Mouse (Mus musculus) heart, embryonic 12.5 days (tissue): Measurements from ENCODE around the gene Gm10663. TPM values are rescaled to one million over a fixed set of nuclear protein-coding genes. Genes with fewer than 3 reads are reported as not detected.

ENCODE experiments used
- ATAC-seq: fragments of 200-750 bp; cut with Nextera tagmentation; 2 replicates; pipeline ENCODE4 v1.8.0; 2017; ENCODE audit warnings: moderate TSS enrichment, moderate library complexity; ENCODE audit not compliant: insufficient number of reproducible peaks, low FRiP score
- H3K27ac ChIP-seq: fragments of 300-500 bp; sonication (generic); 2 replicates; pipeline ENCODE4 v1.5.1; 2016; ENCODE audit warnings: mild to moderate bottlenecking, moderate library complexity; ENCODE audit not compliant: poor library complexity, severe bottlenecking
- H3K27me3 ChIP-seq: fragments of 300-500 bp; sonication (generic); replicated peaks from 2 replicates; pipeline ENCODE4 v1.6.1; 2016; ENCODE audit warnings: mild to moderate bottlenecking, moderate library complexity
- H3K36me3 ChIP-seq: fragments of 300-500 bp; sonication (generic); 2 replicates; pipeline ENCODE4 v1.6.1; 2016; ENCODE audit warnings: mild to moderate bottlenecking, moderate library complexity
- H3K4me1 ChIP-seq: fragments of 300-500 bp; sonication (generic); replicated peaks from 2 replicates; pipeline ENCODE4 v1.6.1; 2016; ENCODE audit warnings: mild to moderate bottlenecking
- H3K4me2 ChIP-seq: fragments of 300-500 bp; sonication (generic); 2 replicates; pipeline ENCODE4 v1.6.1; 2016; ENCODE audit warnings: mild to moderate bottlenecking, moderate library complexity
- H3K4me3 ChIP-seq: fragments of 300-500 bp; sonication (generic); 2 replicates; pipeline ENCODE4 v1.5.1; 2016; ENCODE audit warnings: mild to moderate bottlenecking
- H3K9ac ChIP-seq: fragments of 300-500 bp; sonication (generic); 2 replicates; pipeline ENCODE4 v1.6.1; 2016; ENCODE audit warnings: mild to moderate bottlenecking, moderate library complexity
- H3K9me3 ChIP-seq: fragments of 300-500 bp; sonication (generic); replicated peaks from 2 replicates; pipeline ENCODE4 v1.6.1; 2016; ENCODE audit warnings: mild to moderate bottlenecking, moderate library complexity
- WGBS: fragments of 180-500 bp; shearing (Covaris S2); methylation state at CpG from one replicate; pipeline ENCODE4 v1.1.7; 2016; 5-methylcytosine and 5-hydroxymethylcytosine counted together
- polyA plus RNA-seq: library from polyadenylated mRNA; unstranded; fragments of >200 nt; fragmentation: Nextera tagmentation; extraction: Ambion mirVana; gene quantifications from 2 replicates; pipeline ENCODE4 v1.2.1, GENCODE M21; 2016

Gm10663 gene
- polyA plus RNA-seq, 1 experiment from 2014 or later = not detected

DNA sequence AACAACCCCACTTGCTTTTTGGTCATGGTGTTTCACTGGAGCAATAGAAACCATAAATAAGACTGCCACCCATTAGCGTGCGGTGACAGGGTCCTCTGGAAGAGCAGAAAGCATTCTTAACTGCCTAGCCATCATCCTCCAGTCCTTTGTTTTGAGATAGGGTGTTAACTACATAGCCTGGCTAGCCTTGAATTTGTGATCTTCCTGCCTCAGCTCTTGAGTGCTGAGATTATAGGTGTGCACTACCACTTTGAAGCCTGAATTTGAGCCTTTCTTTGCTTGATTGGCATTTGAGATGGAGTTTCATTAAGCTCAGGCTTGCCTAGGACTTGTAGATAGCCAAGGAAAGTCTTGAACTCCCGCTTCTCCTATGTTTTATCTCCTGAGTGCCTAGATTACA is 21.3 kb upstream of the Gm10663 start:
- no peaks in the 10 kb centered on the region for H3K4me1 ChIP-seq
- no peak overlapping the region for H3K4me3 ChIP-seq
- WGBS = 81% methylated on average over 3 of the region's 3 CpGs
- H3K4me2 ChIP-seq = no peak overlapping the region
- no peak overlapping the region for H3K9ac ChIP-seq
- H3K27ac ChIP-seq = no peak overlapping the region
- no peaks in the 10 kb centered on the region for H3K36me3 ChIP-seq
- no peaks in the 10 kb centered on the region for H3K9me3 ChIP-seq
- H3K27me3 ChIP-seq = no peaks in the 10 kb centered on the region
- ATAC-seq = no peak

DNA sequence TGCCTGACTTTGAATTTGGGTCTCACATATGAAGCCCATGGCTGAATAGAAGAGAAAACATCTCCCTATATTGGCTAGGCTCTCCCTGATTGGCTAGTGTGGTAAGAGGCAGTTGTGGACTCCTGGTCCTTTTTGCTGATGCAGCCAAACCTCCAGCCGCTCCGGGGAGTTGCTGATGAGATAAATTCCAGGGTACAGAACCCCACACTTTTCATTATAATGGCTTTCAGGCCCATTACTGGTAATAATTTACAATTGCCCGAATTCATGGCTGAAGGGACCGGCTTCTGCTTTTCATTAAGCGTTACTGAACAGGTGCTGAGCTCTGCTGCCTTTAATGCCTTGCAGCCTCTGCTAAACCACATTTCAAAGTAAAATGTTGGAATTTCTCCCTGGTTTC is 20.9 kb upstream of the Gm10663 start:
- no peak for ATAC-seq

DNA sequence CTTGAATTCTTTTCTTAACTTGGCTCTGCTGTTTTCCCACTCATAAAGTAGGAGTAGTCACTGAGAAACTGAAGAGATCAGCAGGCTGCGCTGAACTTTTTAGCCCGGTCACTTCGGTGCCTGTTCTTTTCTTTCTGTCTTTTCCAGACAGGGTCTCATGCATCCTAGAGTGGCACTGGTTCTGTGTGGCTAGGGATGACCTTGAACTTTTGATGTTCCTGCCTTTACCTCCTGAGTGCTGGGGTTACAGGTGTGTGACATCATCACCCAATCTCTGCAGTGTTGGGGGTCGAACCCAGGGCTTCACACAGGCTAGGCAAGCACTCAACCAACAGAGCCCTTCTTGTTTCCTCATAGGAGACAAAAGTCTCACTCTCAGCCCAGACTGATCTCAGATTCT is 18.1 kb upstream of the Gm10663 start:
- Histone ChIP-seq H3K27ac (no peak overlapping the region), H3K4me3 (no peak overlapping the region), H3K9me3 (no peaks in the 10 kb centered on the region), H3K4me1 (no peaks in the 10 kb centered on the region), H3K4me2 (no peak overlapping the region), H3K9ac (no peak overlapping the region), H3K27me3 (no peaks in the 10 kb centered on the region), H3K36me3 (no peaks in the 10 kb centered on the region)
- 74% methylated on average over 4 of the region's 4 CpGs for WGBS
- ATAC-seq = no peak

More for the DNA sequence above, 20.9 kb upstream of the Gm10663 start:
- Histone ChIP-seq H3K4me1 (no peaks in the 10 kb centered on the region), H3K36me3 (no peaks in the 10 kb centered on the region), H3K4me3 (no peak overlapping the region), H3K27ac (no peak overlapping the region), H3K9ac (no peak overlapping the region), H3K9me3 (no peaks in the 10 kb centered on the region), H3K4me2 (no peak overlapping the region), H3K27me3 (no peaks in the 10 kb centered on the region)
- WGBS = 75% methylated on average over 5 of the region's 5 CpGs

DNA sequence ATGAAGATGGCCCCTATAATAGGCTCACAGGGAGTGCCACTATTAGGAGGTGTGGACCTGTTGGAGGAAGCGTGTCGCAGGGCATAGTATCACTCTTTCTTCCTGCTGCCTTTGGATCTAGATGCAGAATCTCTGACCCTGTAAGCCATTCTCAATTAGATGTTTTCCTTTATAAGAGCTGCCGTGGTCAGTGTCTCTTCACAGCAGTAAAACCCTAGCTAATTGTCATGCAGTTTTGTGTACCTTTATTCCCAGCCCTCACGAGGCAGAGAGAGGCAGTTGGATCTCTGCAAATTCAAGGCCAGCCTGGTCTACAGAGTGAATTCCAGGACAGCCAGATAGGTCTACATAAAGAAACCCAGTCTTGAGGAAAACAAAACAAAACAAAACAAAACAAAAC is 12.6 kb upstream of the Gm10663 start:
- Histone ChIP-seq H3K27me3 (no peaks in the 10 kb centered on the region), H3K9me3 (no peaks in the 10 kb centered on the region), H3K36me3 (no peaks in the 10 kb centered on the region), H3K4me1 (no peaks in the 10 kb centered on the region), H3K4me3 (no peak overlapping the region), H3K9ac (no peak overlapping the region), H3K4me2 (no peak overlapping the region), H3K27ac (no peak overlapping the region)
- WGBS = 81% methylated on average over 4 of the region's 4 CpGs
- no peak for ATAC-seq

DNA sequence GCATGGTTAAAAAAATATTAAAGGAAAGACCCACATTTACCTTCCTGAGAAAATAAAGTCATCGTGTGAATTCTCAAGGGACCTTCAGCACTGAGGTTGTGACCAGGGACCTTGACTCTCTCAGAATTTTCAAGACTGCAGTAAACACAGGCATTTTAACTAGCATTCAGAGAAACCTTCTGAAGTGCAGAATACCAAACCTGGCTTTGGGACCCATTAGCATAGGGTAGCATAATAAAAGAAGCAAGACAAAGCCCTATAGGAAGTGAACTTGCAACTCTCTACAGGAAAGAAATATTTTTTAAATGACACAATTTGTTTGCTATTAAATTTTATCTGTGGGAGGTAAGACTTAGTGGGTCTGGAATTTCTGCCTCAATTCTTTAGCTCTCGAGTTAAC is 10.8 kb upstream of the Gm10663 start:
- ATAC-seq = no peak
- Histone ChIP-seq H3K4me3 (no peak overlapping the region), H3K4me2 (no peak overlapping the region), H3K36me3 (no peaks in the 10 kb centered on the region), H3K4me1 (no peaks in the 10 kb centered on the region), H3K9ac (no peak overlapping the region), H3K27me3 (no peaks in the 10 kb centered on the region), H3K9me3 (no peaks in the 10 kb centered on the region), H3K27ac (no peak overlapping the region)
- 58% methylated on average over 2 of the region's 2 CpGs for WGBS

DNA sequence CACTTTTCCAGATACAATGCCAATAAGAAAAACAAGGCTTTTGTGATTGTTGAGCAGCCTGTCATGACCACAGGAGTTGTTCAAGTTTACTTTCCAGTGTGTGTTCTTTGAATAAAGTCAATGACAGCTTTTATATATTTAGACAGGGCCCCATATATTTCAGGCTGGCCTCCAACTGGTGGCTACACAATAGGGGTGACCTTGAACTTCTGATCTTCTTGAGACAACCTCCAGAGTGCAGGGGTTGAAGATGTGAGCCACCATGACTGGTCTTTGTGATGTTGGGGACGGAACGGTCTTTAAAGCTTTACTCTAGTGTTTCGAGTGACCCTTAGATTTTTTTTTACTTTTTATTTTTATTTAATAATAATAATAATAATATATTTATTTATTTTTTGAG is 9.2 kb upstream of the Gm10663 start:
- 93% methylated on average over 3 of the region's 3 CpGs for WGBS
- Histone ChIP-seq H3K9ac (no peak overlapping the region), H3K4me2 (no peak overlapping the region), H3K27ac (no peak overlapping the region), H3K4me1 (no peaks in the 10 kb centered on the region), H3K9me3 (no peaks in the 10 kb centered on the region), H3K27me3 (no peaks in the 10 kb centered on the region), H3K4me3 (no peak overlapping the region), H3K36me3 (no peaks in the 10 kb centered on the region)
- ATAC-seq = no peak

DNA sequence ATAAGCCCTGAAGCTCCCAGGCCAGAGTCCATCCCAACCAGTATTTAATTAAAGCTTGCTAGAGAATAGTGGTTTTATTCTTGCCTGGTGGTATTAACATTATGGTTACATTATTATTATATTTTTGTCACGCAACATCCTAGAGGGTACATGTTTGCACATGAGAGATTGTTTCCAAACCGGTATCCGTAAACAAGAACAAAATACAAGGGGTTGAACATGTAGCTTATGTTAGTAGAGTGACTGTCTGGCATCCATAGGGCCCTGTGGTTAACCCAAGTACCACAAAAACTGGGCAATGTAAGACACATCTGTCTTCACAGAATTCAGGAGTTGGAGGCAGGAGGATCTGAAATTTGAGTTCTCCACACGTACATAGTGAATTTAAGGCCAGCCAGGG is 7.8 kb upstream of the Gm10663 start:
- Histone ChIP-seq H3K9ac (no peak overlapping the region), H3K4me2 (no peak overlapping the region), H3K9me3 (no peaks in the 10 kb centered on the region), H3K27me3 (no peaks in the 10 kb centered on the region), H3K27ac (no peak overlapping the region), H3K36me3 (no peaks in the 10 kb centered on the region), H3K4me3 (no peak overlapping the region), H3K4me1 (no peaks in the 10 kb centered on the region)
- no peak for ATAC-seq
- WGBS = 91% methylated on average over 4 of the region's 4 CpGs

DNA sequence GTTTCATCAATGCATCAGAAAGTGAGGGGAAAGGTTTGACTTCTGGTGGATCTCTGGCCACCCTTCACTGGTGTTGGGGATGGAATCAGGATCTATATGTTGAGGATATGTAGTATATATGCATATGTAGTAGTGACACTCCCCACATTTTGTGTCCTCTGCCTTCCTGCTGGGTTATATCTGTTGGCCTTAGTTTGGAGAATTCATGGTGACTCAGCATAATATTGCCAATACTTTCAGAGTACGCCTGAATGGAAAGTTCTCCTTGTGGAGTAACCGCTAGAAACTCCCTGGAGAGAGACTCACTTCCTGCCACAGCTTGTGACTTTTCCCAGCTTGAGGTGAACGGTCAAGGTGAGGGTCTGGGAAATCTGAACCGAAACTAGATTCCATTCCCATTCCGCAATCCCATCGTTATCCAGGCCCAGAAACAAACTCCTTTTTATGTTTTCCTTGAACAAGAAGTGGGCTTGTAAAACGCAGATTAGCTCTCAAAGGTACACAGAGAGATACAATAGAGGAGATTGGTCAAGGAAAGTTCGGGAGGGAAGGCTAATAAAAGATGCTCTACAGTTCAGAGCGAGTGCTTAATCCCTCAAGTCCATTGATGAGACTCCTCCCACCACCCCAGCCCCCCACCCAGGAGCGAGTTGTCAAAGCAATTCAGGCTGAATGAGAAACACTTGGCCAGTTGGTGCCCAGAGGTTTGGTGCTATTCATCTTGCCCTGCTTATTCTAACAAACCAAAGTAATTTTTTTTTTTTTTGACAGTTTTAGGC is 7.0 kb upstream of the Gm10663 start:
- Histone ChIP-seq H3K9me3 (no peaks in the 10 kb centered on the region), H3K9ac (no peak overlapping the region), H3K27me3 (no peaks in the 10 kb centered on the region), H3K4me1 (no peaks in the 10 kb centered on the region), H3K36me3 (no peaks in the 10 kb centered on the region), H3K27ac (no peak overlapping the region), H3K4me3 (no peak overlapping the region), H3K4me2 (no peak overlapping the region)
- no peak for ATAC-seq
- WGBS = 48% methylated on average over 10 of the region's 10 CpGs

DNA sequence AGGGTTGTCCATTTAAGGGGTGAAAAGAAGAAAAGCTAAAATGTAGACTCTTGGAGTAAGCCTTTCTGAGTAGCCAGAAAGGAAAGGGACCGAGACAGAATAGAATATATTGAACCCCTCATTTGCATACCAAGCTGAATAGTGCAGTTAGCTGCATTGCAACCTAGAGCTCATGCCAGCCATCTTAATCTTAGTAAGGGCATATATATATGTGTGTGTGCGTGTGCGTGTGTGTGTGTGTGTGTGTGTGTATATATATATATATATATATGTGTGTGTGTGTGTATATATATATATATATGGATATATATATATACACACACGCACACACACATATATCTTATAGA is 6.4 kb upstream of the Gm10663 start:
- Histone ChIP-seq H3K4me2 (no peak overlapping the region), H3K27me3 (no peaks in the 10 kb centered on the region), H3K9ac (no peak overlapping the region), H3K4me1 (no peaks in the 10 kb centered on the region), H3K27ac (no peak overlapping the region), H3K9me3 (no peaks in the 10 kb centered on the region), H3K4me3 (no peak overlapping the region), H3K36me3 (no peaks in the 10 kb centered on the region)
- 95% methylated on average over 4 of the region's 4 CpGs for WGBS
- no peak for ATAC-seq

DNA sequence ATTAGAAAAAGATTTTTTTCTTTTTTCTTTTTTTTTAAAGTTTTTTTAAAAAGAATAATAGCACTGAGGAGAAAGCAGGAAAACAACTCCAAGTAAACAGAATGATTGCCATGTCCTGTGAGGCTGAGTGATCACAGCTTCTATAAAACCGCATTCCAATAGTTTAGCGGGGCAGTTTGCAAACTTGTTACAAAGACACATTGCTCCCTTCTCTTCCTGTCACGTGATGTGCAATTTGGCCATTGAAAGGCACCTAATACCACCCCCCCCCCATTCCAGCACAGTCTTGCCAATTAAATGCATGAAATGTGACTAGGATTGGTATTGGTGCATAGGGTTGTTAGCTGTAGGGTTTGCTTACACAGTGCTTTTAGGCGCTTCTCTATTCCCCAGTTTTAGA is 3.8 kb upstream of the Gm10663 start:
- no peak overlapping the region for H3K9ac ChIP-seq
- no peak overlapping the region for H3K4me3 ChIP-seq
- H3K36me3 ChIP-seq = no peaks in the 10 kb centered on the region
- H3K9me3 ChIP-seq = no peaks in the 10 kb centered on the region
- no peak overlapping the region for H3K27ac ChIP-seq
- H3K4me1 ChIP-seq = no peaks in the 10 kb centered on the region
- WGBS = 75% methylated on average over 4 of the region's 4 CpGs
- no peak overlapping the region for H3K4me2 ChIP-seq
- ATAC-seq = no peak
- no peaks in the 10 kb centered on the region for H3K27me3 ChIP-seq

DNA sequence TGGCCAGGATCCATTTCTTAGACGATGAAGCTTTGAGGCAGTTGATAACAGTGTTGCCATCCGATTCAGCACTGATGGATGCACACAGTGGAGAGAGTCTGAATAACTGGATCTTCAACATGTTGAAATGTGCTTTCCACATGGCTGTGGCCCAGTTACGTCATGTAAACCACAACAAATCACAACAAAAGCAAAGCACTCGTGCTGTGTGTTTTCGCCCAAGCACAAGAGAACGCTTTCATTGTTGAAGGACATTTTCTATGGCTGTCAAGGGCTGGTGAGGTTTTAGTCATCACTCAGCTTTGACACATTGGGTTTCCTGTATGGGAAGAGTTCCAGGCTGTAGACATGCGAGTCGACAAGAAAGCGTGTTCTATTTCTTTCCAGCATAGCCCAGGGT is 5.9 kb downstream of the Gm10663 start:
- H3K4me3 ChIP-seq = no peak overlapping the region
- ATAC-seq = no peak
- 0 out of 2 replicates have a peak, but pooled peaks cover 7% of the 10 kb centered on the region for H3K4me1 ChIP-seq
- no peaks in the 10 kb centered on the region; the same call in 1 of the 2 replicates for H3K9me3 ChIP-seq
- no peaks in the 10 kb centered on the region for H3K36me3 ChIP-seq
- H3K9ac ChIP-seq = no peak overlapping the region
- no peak overlapping the region for H3K27ac ChIP-seq
- H3K4me2 ChIP-seq = no peak overlapping the region
- 61% methylated on average over 9 of the region's 9 CpGs for WGBS
- no peaks in the 10 kb centered on the region for H3K27me3 ChIP-seq

DNA sequence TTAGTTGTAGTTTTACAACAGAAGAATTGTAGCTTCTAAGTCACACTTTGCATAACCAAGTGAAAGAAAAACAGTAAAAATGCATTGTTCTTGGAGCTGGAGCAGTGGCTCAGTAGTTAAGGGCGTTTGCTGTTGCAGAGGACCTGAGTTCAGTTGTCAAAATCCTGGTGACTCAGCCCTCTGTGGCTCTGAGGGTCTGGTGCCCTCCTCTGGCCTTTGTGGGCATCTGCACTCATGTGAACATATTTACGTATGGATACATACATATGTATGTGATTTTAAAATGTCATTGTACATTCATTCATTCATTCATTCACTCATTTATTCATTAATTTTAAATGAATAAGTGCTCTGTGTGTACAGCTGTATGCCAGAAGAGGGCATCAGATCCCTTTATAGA is 10.8 kb downstream of the Gm10663 start:
- Histone ChIP-seq H3K9ac (no peak overlapping the region), H3K36me3 (no peaks in the 10 kb centered on the region), H3K27me3 (no peaks in the 10 kb centered on the region), H3K4me2 (no peak overlapping the region), H3K4me1 (peaks cover 7% of the 10 kb centered on the region; the same call in 1 of the 2 replicates), H3K27ac (no peak overlapping the region), H3K4me3 (no peak overlapping the region), H3K9me3 (no peaks in the 10 kb centered on the region; the same call in 1 of the 2 replicates)
- WGBS = 84% methylated on average over 2 of the region's 2 CpGs
- ATAC-seq = no peak
